Mouse (Mus musculus) heart, postnatal 4 days (tissue): ENCODE measurements around the gene Yif1b. TPM values are rescaled to one million over a fixed set of nuclear protein-coding genes. Genes with fewer than 3 reads are reported as not detected.

Experiments
- total RNA-seq, 2 experiments: library from RNA; stranded (reverse); gene quantifications; 2 replicates each; pipeline ENCODE4 v1.2.3; 2021

Yif1b gene
- total RNA-seq, 2 experiments from 2014 or later: 81.5 to 82.5 TPM

Other genes starting within 250 kb of the Yif1b start
- under 1 TPM; 0.10 to 0.88 TPM for gene Ryr1, start 113.2 kb upstream of the Yif1b start, total RNA-seq
- under 1 TPM; 0.79 to 0.86 TPM for gene Rasgrp4, start 103.5 kb upstream of the Yif1b start, total RNA-seq
- gene Fam98c, start 82.1 kb upstream of the Yif1b start, total RNA-seq: 10 to 100 TPM; 13.6 to 14.6 TPM
- gene Ggn, start 68.1 kb upstream of the Yif1b start, total RNA-seq: under 1 TPM; 0.24 to 0.54 TPM
- 1 to 10 TPM; 2.2 to 2.5 TPM for gene Spred3, start 67.9 kb upstream of the Yif1b start, total RNA-seq
- gene Psmd8, start 57.6 kb upstream of the Yif1b start, total RNA-seq: 100 to 1,000 TPM; 184 to 188 TPM
- under 1 TPM; 0.56 to 0.60 TPM for gene Catsperg1, start 24.3 kb upstream of the Yif1b start, total RNA-seq
- gene Kcnk6, start 5.8 kb upstream of the Yif1b start, total RNA-seq: 1 to 10 TPM; 5.3 to 5.7 TPM
- gene 2200002D01Rik, start 10.1 kb downstream of the Yif1b start, total RNA-seq: 1 to 10 TPM; 4.4 to 8.1 TPM
- gene Spint2, start 43.6 kb downstream of the Yif1b start, total RNA-seq: 10 to 100 TPM; 71.2 to 73.7 TPM
- gene Ppp1r14a, start 51.0 kb downstream of the Yif1b start, total RNA-seq: 10 to 100 TPM; 22.8 to 24.7 TPM
- gene Dpf1, start 65.6 kb downstream of the Yif1b start, total RNA-seq: 1 to 10 TPM; 1.2 to 1.8 TPM